Mouse (Mus musculus): ENCODE measurements around the gene Nup62.

DNA sequence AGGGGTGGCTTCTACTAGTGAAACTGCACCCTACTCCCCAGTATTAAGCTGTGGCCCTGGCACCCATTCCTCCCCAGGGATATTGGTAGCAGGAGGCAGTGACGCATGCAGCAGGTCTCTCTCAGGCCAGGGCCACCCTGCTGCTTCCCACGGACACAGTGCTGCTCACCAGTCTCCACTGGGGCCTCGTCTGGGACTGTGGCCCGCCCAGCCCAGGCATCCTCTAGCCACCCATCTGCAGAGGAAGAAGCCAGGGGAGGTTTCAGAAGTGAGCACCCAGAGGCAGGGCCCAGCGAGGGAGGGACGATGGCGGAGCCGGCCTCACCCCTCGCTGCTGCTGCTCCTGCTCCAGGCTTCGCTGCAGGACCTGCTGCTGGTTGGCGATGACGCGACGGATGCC lies 47.3 kb downstream of the Nup62 start:
- TF ChIP-seq CTCF (IDR thresholded peaks at IDR 0.05; ENCODE audit: control insufficient read depth, insufficient read depth, insufficient replicate concordance, low read depth, low read length) (no peak), POLR2A (IDR thresholded peaks at IDR 0.05; ENCODE audit: control insufficient read depth, low read depth, low read length) (no peak)

All from testis, adult 2 months (tissue).